20 mouse cellular contexts compared by ENCODE assay signal in genomic region chr5:148108314-148108713, GRCm38 (mm10).
A peak's percentile ranks its signal among the peaks of the same experiment; 100 is the strongest.
DNase-seq lines count a peak whose midpoint lies in the region; ATAC-seq lines count a peak whose summit lies in the region.
"Had no signal": no experiment of that assay in that cellular context is flagged by ENCODE, and none has a peak within 500 bp of the region (broad histone marks: within the 10 kb centered on the region; RNA-seq: fewer than 3 reads in every experiment).

No protein-coding gene starts in this region.

- H3K27me3 ChIP-seq in hindbrain, embryonic 15.5 days = no peaks in the 10 kb centered on the region
- no peaks in the 10 kb centered on the region for H3K27me3 ChIP-seq in midbrain, embryonic 16.5 days (ENCODE audit: control insufficient read depth, insufficient read depth, low read depth, low read length)
- H3K27me3 ChIP-seq: heart, embryonic 12.5 days; liver, embryonic 12.5 days had no signal

- H3K4me2 ChIP-seq in hindbrain, embryonic 15.5 days = 0 out of 2 replicates have a peak overlapping the region, but pooled peaks have one; percentile 7
- 0 out of 2 replicates have a peak overlapping the region, but pooled peaks have one; percentile 21 for H3K4me2 ChIP-seq in midbrain, embryonic 16.5 days (ENCODE audit: low read length)
- H3K4me2 ChIP-seq: heart, embryonic 12.5 days; liver, embryonic 12.5 days; lung, embryonic 14.5 days had no signal

- peak; percentile 29 for DNase-seq in heart, adult 11 months
- DNase-seq in heart, postnatal 10 days = no peak
- no peak for DNase-seq in adrenal gland, postnatal 25 days
- DNase-seq in heart, postnatal 25 days (ENCODE audit: low spot score) = no peak
- DNase-seq in heart, adult 9 months (ENCODE audit: low spot score in 2 of 2) = no peak
- DNase-seq: adrenal gland, postnatal 36 days; cerebellum, adult 9-11 months; gastrocnemius, postnatal 25 days; heart, postnatal 4 days; kidney, postnatal 10 days; lung, embryonic 14.5 days; lung, postnatal 4 days; thymus, adult 18-20 months had no signal

- H3K27ac ChIP-seq in hindbrain, embryonic 15.5 days (replicated peaks) = 0 out of 2 replicates have a peak overlapping the region, but pooled peaks have one; percentile 29
- H3K27ac ChIP-seq in midbrain, embryonic 16.5 days (ENCODE audit: low read length) = peak overlapping the region; percentile 57; the same call in 1 of the 2 replicates
- H3K27ac ChIP-seq: layer of hippocampus, adult 2 months; limb, embryonic 10.5 days; liver, embryonic 12.5 days had no signal

- H3K9ac ChIP-seq in hindbrain, embryonic 15.5 days = no peak overlapping the region
- H3K9ac ChIP-seq in midbrain, embryonic 16.5 days (ENCODE audit: low read depth, low read length) = peak overlapping the region; percentile 54; the same call in 1 of the 2 replicates
- H3K9ac ChIP-seq: heart, embryonic 12.5 days; liver, embryonic 12.5 days; lung, embryonic 14.5 days had no signal

- no peak for ATAC-seq in hindbrain, embryonic 15.5 days (ENCODE audit: low FRiP score, low read depth)
- 0 out of 2 replicates have a peak, but pooled peaks have one; percentile 42 for ATAC-seq in midbrain, embryonic 16.5 days
- ATAC-seq: intestine, postnatal 0 days; liver, embryonic 12.5 days had no signal

- H3K4me3 ChIP-seq in hindbrain, embryonic 15.5 days = no peak overlapping the region
- H3K4me3 ChIP-seq in midbrain, embryonic 16.5 days (ENCODE audit: low read depth, low read length) = no peak overlapping the region
- H3K4me3 ChIP-seq: heart, embryonic 12.5 days; layer of hippocampus, adult 2 months; limb, embryonic 10.5 days; liver, embryonic 12.5 days had no signal

- 29% methylated on average over 9 of the region's 9 CpGs for WGBS in hindbrain, embryonic 15.5 days
- 17% methylated on average over 9 of the region's 9 CpGs for WGBS in midbrain, embryonic 16.5 days

- intact Hi-C loops in heart, postnatal 10 days (cut with DNase I) = no loop called here
- intact Hi-C loops in heart, postnatal 25 days (cut with DNase I) = no loop called here

- H3K4me1 ChIP-seq in hindbrain, embryonic 15.5 days (replicated peaks) = peaks cover 11% of the 10 kb centered on the region; the same call in 1 of the 2 replicates
- peaks cover 10% of the 10 kb centered on the region for H3K4me1 ChIP-seq in midbrain, embryonic 16.5 days (ENCODE audit: control insufficient read depth, insufficient read depth, low read length)
- H3K4me1 ChIP-seq: heart, embryonic 12.5 days; limb, embryonic 10.5 days; liver, embryonic 12.5 days had no signal

- H3K9me3 ChIP-seq in hindbrain, embryonic 15.5 days = no peaks in the 10 kb centered on the region
- H3K9me3 ChIP-seq in midbrain, embryonic 16.5 days (replicated peaks; ENCODE audit: control insufficient read depth, low read length, poor library complexity, severe bottlenecking) = no peaks in the 10 kb centered on the region
- H3K9me3 ChIP-seq: heart, embryonic 12.5 days; limb, embryonic 10.5 days had no signal

- H3K36me3 ChIP-seq in hindbrain, embryonic 15.5 days = no peaks in the 10 kb centered on the region
- 0 out of 2 replicates have a peak, but pooled peaks cover 2% of the 10 kb centered on the region for H3K36me3 ChIP-seq in midbrain, embryonic 16.5 days (ENCODE audit: control insufficient read depth, insufficient read depth, low read length)
- H3K36me3 ChIP-seq: heart, embryonic 12.5 days; limb, embryonic 10.5 days; liver, embryonic 12.5 days had no signal
